28 mouse cellular contexts compared by ENCODE assay signal in genomic region chrX:51658236-51658635, GRCm38 (mm10). TPM values are rescaled to one million over a fixed set of nuclear protein-coding genes. Genes with fewer than 3 reads are reported as not detected.
A peak's percentile ranks its signal among the peaks of the same experiment; 100 is the strongest.
DNase-seq lines count a peak whose midpoint lies in the region; ATAC-seq and TF ChIP-seq lines count a peak whose summit lies in the region.
"Had no signal": no experiment of that assay in that cellular context is flagged by ENCODE, and none has a peak within 500 bp of the region (broad histone marks: within the 10 kb centered on the region; RNA-seq: fewer than 3 reads in every experiment).

No protein-coding gene starts in this region.

- no peak overlapping the region for H3K27ac ChIP-seq in forebrain, postnatal 0 days (ENCODE audit: low read depth, low read length)
- H3K27ac ChIP-seq in forebrain, embryonic 12.5 days = no peak overlapping the region
- H3K27ac ChIP-seq in kidney, postnatal 0 days = no peak overlapping the region
- no peak overlapping the region for H3K27ac ChIP-seq in stomach, postnatal 0 days (replicated peaks)
- H3K27ac ChIP-seq: embryonic facial prominence, embryonic 13.5 days; heart, embryonic 13.5 days; hindbrain, embryonic 14.5 days; intestine, embryonic 15.5 days; layer of hippocampus, adult 2 months; limb, embryonic 13.5 days; liver, embryonic 12.5 days; stomach, embryonic 15.5 days had no signal

- no peaks in the 10 kb centered on the region for H3K4me1 ChIP-seq in forebrain, postnatal 0 days (ENCODE audit: insufficient read depth)
- H3K4me1 ChIP-seq in forebrain, embryonic 12.5 days = no peaks in the 10 kb centered on the region
- H3K4me1 ChIP-seq in kidney, postnatal 0 days (replicated peaks; ENCODE audit: insufficient read depth, low read length) = no peaks in the 10 kb centered on the region
- no peaks in the 10 kb centered on the region for H3K4me1 ChIP-seq in stomach, postnatal 0 days (replicated peaks; ENCODE audit: control insufficient read depth, insufficient read depth)
- H3K4me1 ChIP-seq: embryonic facial prominence, embryonic 13.5 days; heart, embryonic 13.5 days; intestine, embryonic 15.5 days; limb, embryonic 13.5 days; liver, embryonic 12.5 days; stomach, embryonic 15.5 days had no signal

- 28% methylated on average over 2 of the region's 2 CpGs for WGBS in forebrain, postnatal 0 days
- WGBS in forebrain, embryonic 12.5 days = 46% methylated on average over 2 of the region's 2 CpGs
- WGBS in kidney, postnatal 0 days = 42% methylated on average over 2 of the region's 2 CpGs
- 63% methylated on average over 2 of the region's 2 CpGs for WGBS in stomach, postnatal 0 days

- H3K9ac ChIP-seq in forebrain, postnatal 0 days = no peak overlapping the region
- no peak overlapping the region for H3K9ac ChIP-seq in forebrain, embryonic 12.5 days
- H3K9ac ChIP-seq in kidney, postnatal 0 days (ENCODE audit: low read depth, low read length) = no peak overlapping the region
- H3K9ac ChIP-seq in stomach, postnatal 0 days (ENCODE audit: low read length) = no peak overlapping the region
- H3K9ac ChIP-seq: embryonic facial prominence, embryonic 13.5 days; heart, embryonic 13.5 days; hindbrain, embryonic 14.5 days; intestine, embryonic 15.5 days; limb, embryonic 13.5 days; liver, embryonic 12.5 days; stomach, embryonic 15.5 days had no signal

- no peaks in the 10 kb centered on the region for H3K27me3 ChIP-seq in forebrain, postnatal 0 days (ENCODE audit: insufficient read depth, low read length)
- no peaks in the 10 kb centered on the region for H3K27me3 ChIP-seq in forebrain, embryonic 12.5 days
- no peaks in the 10 kb centered on the region for H3K27me3 ChIP-seq in kidney, postnatal 0 days (ENCODE audit: insufficient read depth, low read length)
- no peaks in the 10 kb centered on the region for H3K27me3 ChIP-seq in stomach, postnatal 0 days (ENCODE audit: control insufficient read depth, insufficient read depth, low read length)
- H3K27me3 ChIP-seq: embryonic facial prominence, embryonic 13.5 days; heart, embryonic 13.5 days; intestine, embryonic 15.5 days; limb, embryonic 13.5 days; liver, embryonic 12.5 days; stomach, embryonic 15.5 days had no signal

- TF ChIP-seq EP300 in stomach, postnatal 0 days (optimal IDR thresholded peaks at IDR 0.05) = no peak

- no peaks in the 10 kb centered on the region for H3K36me3 ChIP-seq in forebrain, postnatal 0 days (ENCODE audit: insufficient read depth)
- no peaks in the 10 kb centered on the region for H3K36me3 ChIP-seq in forebrain, embryonic 12.5 days (replicated peaks)
- H3K36me3 ChIP-seq in kidney, postnatal 0 days (ENCODE audit: insufficient read depth, low read length) = no peaks in the 10 kb centered on the region
- H3K36me3 ChIP-seq in stomach, postnatal 0 days (ENCODE audit: control insufficient read depth, insufficient read depth, low read length) = no peaks in the 10 kb centered on the region
- H3K36me3 ChIP-seq: embryonic facial prominence, embryonic 13.5 days; heart, embryonic 13.5 days; intestine, embryonic 15.5 days; limb, embryonic 13.5 days; liver, embryonic 12.5 days; stomach, embryonic 15.5 days had no signal

- DNase-seq in cerebellum, adult 9-10 months = peak; percentile 14
- no peak for DNase-seq in cerebellum, postnatal 4 days (ENCODE audit: low spot score in 2 of 2)
- no peak for DNase-seq in forebrain, postnatal 0 days
- DNase-seq in kidney, postnatal 0 days (ENCODE audit: low spot score) = peak; percentile 14
- no peak for DNase-seq in kidney, postnatal 10 days
- peak; percentile 47 for DNase-seq in fibroblast of lung, adult 2 months (ENCODE audit: low read depth)
- DNase-seq in stomach, postnatal 0 days (ENCODE audit: low spot score) = no peak
- DNase-seq: adrenal gland, postnatal 36 days; gastrocnemius, postnatal 25 days; heart, postnatal 4 days; kidney, adult 8-10 months; kidney, postnatal 25 days; layer of hippocampus, postnatal 36 days; lung, adult 18-20 months; lung, postnatal 10 days; thymus, adult 18-20 months; thymus, postnatal 36 days had no signal

- no peak overlapping the region for H3K4me3 ChIP-seq in forebrain, postnatal 0 days (ENCODE audit: low read depth, low read length)
- no peak overlapping the region for H3K4me3 ChIP-seq in forebrain, embryonic 12.5 days (replicated peaks)
- H3K4me3 ChIP-seq in kidney, postnatal 0 days (replicated peaks; ENCODE audit: low read depth, low read length) = no peak overlapping the region
- H3K4me3 ChIP-seq in stomach, postnatal 0 days (ENCODE audit: low read depth, low read length) = no peak overlapping the region
- H3K4me3 ChIP-seq: embryonic facial prominence, embryonic 13.5 days; heart, embryonic 13.5 days; intestine, embryonic 15.5 days; layer of hippocampus, adult 2 months; limb, embryonic 13.5 days; liver, embryonic 12.5 days; stomach, embryonic 15.5 days had no signal

- H3K9me3 ChIP-seq in forebrain, postnatal 0 days (ENCODE audit: low read length) = no peaks in the 10 kb centered on the region
- H3K9me3 ChIP-seq in forebrain, embryonic 12.5 days = no peaks in the 10 kb centered on the region
- H3K9me3 ChIP-seq in kidney, postnatal 0 days (replicated peaks; ENCODE audit: low read length) = no peaks in the 10 kb centered on the region
- H3K9me3 ChIP-seq in stomach, postnatal 0 days (ENCODE audit: control insufficient read depth, low read length) = no peaks in the 10 kb centered on the region
- H3K9me3 ChIP-seq: embryonic facial prominence, embryonic 13.5 days; heart, embryonic 13.5 days; intestine, embryonic 15.5 days; limb, embryonic 13.5 days; liver, embryonic 12.5 days; stomach, embryonic 15.5 days had no signal

- no peak overlapping the region for H3K4me2 ChIP-seq in forebrain, postnatal 0 days (ENCODE audit: low read depth)
- H3K4me2 ChIP-seq in forebrain, embryonic 12.5 days = no peak overlapping the region
- no peak overlapping the region for H3K4me2 ChIP-seq in kidney, postnatal 0 days (ENCODE audit: low read length)
- H3K4me2 ChIP-seq in stomach, postnatal 0 days (replicated peaks; ENCODE audit: low read depth) = no peak overlapping the region
- H3K4me2 ChIP-seq: embryonic facial prominence, embryonic 13.5 days; heart, embryonic 13.5 days; hindbrain, embryonic 14.5 days; intestine, embryonic 15.5 days; limb, embryonic 13.5 days; liver, embryonic 12.5 days; midbrain, embryonic 11.5 days; stomach, embryonic 15.5 days had no signal

- peak; percentile 25; the same call in 1 of the 2 replicates for ATAC-seq in forebrain, postnatal 0 days
- ATAC-seq in forebrain, embryonic 12.5 days (ENCODE audit: low FRiP score) = no peak
- ATAC-seq in kidney, postnatal 0 days (replicated peaks; ENCODE audit: low FRiP score, low read depth) = no peak
- no peak for ATAC-seq in stomach, postnatal 0 days (ENCODE audit: low FRiP score, low TSS enrichment)
- ATAC-seq: intestine, embryonic 15.5 days; liver, embryonic 12.5 days had no signal

- no peak for TF ChIP-seq CTCF in forebrain, postnatal 0 days (IDR thresholded peaks at IDR 0.05; ENCODE audit: low read depth)
- no peak for TF ChIP-seq CTCF in kidney, postnatal 0 days (IDR thresholded peaks at IDR 0.05; ENCODE audit: low read depth)
- TF ChIP-seq CTCF in stomach, postnatal 0 days (IDR thresholded peaks at IDR 0.05; ENCODE audit: low read depth) = no peak

RNA-seq across cellular contexts. Expression of gene Hs6st2, which starts 23.4 kb away (rescaled TPM):
- total RNA-seq in forebrain, postnatal 0 days (2014; rRNA removed) = 51.8 and 53.6 TPM in 2 replicates
- 38.4 and 39.4 TPM in 2 replicates for polyA plus RNA-seq in forebrain, postnatal 0 days (2015; fragmentation: Nextera tagmentation; extraction: Ambion mirVana)
- polyA plus RNA-seq in forebrain, embryonic 12.5 days (2016; fragmentation: Nextera tagmentation; extraction: Ambion mirVana) = 22.7 and 23.7 TPM in 2 replicates
- 12.2 and 12.8 TPM in 2 replicates for polyA plus RNA-seq in kidney, postnatal 0 days (2015; fragmentation: Nextera tagmentation; extraction: Ambion mirVana)
- polyA plus RNA-seq in stomach, postnatal 0 days (2015; fragmentation: Nextera tagmentation; extraction: Ambion mirVana) = 1.1 and 1.6 TPM in 2 replicates
- total RNA-seq: neutrophil, adult 5-6 weeks had no signal

Comparison
In these comparisons a context has a peak if more than half of its experiments do, and no peak if none do; other contexts are left out.
1. DNase-seq: peak in cerebellum, adult 9-10 months (single experiment), kidney, postnatal 0 days (single experiment) and fibroblast of lung, adult 2 months (single experiment); none in cerebellum, postnatal 4 days (0 of 2), forebrain, postnatal 0 days (single experiment), kidney, postnatal 10 days (single experiment) and stomach, postnatal 0 days (single experiment).